Mouse (Mus musculus): ENCODE measurements at regions not wholly inside any gene's neighbourhood (a gene's known extent, or its start where the extent isn't known, plus 50 kb on each side); places are given as distances from the start of the nearest gene placed in this dataset.

DNA sequence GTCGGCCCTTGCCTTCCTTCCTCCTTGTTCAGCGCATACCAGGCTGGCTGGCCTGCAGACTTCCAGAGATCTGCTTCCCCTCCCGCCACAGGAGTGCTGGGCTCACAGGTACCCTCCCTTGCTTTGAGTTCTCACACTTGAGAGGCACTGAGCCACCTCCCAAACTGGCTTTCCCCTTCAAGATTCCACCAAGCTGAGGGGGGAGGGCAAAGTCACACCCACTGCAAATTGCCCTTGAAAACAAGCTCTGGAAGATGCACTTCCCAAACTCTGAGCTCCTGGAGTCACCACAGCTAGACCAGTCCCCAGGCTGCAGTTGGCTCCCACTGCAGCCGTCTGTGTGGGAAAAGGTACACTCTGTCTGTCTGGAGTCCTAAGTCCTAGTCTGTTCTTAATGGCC, 142.1 kb upstream of the Slc22a12 start:
- DNase-seq: no peak

- DNase-seq: no peak
Observed at GRCm38 (mm10) chr19:6679392-6680307, 136.8 kb upstream of the Slc22a12 start.

DNA sequence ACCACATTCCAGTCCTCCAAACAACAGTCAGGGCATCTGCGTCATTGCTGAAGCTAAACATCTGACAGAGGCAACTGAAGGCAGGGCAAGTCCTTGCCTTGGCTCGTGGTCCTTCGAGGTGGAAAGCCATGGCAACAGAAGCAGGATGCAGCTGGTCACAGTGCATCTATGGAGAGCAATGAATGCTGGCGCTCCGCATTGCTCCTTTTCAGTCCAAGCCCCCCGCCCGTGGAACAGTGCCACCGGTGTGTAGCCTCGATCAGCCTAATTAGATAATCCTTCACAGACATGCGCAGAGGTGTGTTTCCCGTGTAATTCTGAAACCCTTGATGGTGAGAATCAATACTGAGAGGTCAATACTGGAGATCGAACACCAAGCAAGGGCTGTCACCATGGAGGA, 134.7 kb upstream of the Slc22a12 start:
- no peak for DNase-seq

- DNase-seq: no peak
Observed at GRCm38 (mm10) chr19:6675586-6675985, 132.8 kb upstream of the Slc22a12 start.

DNA sequence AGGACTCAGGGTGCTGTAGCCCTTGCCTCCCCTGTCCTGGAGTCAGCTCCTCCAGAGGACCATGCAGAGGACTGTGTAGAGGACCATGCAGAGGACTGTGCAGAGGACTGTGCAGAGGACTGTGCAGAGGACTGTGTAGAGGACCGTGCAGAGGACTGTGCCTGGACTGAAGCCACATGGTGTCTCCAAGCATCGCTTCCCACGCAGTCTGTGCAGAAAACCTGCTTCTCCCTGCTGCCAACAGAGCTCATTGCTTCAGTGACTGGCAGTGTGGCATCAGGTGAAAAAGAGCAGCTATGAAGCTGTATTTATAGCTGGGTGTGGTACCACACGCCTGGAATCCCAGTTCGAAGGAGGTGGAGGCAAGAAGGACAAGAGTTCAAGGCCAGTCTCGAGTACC, 128.9 kb upstream of the Slc22a12 start:
- DNase-seq: no peak

- DNase-seq: no peak
Observed at GRCm38 (mm10) chr19:6669881-6670280, 127.0 kb upstream of the Slc22a12 start.

GRCm38 (mm10) chr19:6668545-6668944, 125.7 kb upstream of the Slc22a12 start:
- DNase-seq: peak in 1 of 2 experiments; percentile 18

DNA sequence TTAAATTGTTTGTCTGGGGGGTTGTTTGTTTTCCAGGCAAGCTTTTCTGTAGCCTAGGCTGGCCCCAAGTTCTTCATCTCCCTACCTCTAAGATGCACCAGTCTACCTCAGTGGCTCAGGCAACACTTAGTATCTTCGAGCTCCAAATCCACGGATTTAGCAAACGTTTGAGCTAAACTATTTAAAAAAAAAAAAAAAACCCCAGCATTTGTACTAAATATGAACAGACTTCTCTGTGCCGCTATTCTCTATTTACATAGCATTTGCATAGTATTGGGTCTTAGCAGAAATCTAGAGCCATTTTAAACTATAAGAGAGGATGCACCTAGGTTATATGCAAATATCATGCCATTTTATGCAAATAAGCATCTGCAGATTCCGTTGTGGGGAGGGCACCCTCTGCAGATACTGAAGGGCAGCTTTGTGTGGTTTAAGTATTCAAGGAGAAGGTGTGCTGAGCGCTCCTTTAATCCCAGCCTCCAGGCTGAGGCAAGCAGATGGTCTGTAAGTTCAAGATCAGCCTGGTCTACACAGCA, 123.4 kb upstream of the Slc22a12 start:
- no peak for DNase-seq

DNA sequence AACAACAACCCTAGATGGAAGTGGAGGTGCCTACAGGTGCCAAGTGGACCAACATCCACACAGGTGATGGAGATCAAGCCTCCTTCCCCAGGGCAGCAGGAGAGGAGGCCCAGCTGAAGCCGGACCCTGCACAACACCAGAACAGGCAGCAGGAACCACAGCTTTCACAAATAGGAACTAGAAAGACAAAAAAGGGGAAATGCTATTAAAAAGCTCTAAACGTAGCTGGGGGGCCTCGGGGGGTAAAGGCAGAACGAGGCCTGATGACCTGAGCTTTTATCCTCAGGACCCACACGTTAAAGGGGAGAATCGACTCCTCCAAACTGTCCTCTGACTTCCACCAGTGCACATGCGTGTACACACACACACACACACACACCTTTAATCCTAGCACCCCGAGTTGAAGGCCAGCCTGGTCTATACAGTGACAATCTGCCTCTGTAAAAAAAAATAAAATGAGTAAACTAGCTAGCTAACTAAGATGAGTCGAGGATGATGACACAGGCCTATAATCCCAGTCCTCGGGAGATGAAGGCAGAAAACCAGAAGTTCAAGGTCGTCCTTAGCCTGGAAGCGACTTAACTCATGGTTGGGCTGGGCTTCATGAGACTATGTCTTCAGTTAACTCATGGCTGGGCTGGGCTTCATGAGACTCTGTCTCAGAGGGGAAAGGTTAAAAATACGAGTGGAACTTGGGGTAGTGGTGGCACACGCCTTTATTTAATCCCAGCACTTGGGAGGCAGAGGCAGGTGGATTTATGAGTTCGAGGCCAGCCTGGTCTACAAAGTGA, 122.6 kb upstream of the Slc22a12 start:
- no peak for DNase-seq

DNA sequence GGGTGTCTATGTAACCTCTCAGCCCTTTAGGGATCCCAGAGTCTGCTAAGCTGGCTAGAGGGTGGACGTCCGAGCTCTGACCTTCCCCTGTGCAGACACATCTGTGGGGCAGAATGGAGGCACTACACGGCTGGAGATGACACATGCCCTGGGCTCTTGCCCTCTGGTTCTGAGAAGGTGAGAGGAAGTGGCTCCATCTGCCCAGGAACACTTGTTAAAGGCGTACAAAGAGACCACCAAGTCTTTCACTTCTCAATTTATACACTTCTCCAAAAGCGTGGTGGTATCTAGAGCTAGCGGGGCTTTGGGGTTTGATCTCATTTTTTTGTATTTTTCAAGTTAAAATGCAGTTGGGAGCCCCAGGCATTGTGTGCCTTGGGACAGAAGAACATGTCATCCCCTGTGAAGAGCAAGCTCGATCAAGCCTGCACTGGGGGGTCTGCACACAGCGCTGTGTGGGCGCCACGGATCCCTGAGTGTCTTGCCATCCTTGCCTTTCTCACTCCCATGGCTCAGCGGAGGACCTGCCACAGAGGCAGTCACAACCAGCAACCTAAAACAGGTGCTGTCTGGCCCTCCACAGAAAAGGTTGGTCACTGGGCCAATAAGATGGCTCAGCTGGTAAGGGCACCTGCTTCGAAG, 121.6 kb upstream of the Slc22a12 start:
- DNase-seq: no peak

GRCm38 (mm10) chr19:6663391-6663790, 120.6 kb upstream of the Slc22a12 start:
- peak; percentile 77 to 90 for DNase-seq

DNA sequence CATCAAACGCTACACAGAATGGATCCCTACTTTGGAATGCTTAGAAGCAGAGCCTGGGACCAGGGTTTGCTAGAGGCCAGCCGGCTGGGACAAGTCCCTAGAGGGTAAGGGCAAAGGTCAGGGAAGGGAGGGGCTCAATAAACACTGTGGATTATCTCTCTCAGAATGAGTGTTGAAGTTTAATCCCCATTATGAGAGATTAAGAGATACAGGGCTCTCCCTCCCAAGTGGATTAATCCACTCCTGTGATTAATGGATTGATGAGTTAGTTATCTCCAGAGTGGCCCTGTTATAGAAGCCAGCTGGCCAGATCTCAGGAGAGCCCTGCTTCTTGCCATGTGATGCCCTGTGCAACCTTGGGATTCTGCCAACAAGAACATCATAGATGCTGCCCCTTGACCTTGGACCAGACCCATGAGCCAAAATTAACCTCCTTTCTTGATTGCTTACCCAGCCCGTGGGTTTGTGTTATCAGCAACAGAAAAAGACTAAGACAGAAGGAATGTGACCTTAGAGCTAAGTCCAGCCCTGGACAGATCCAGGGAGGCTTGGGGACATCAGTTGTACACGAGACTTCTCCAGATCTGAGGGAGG, 119.6 kb upstream of the Slc22a12 start:
- no peak for DNase-seq

GRCm38 (mm10) chr19:6661508-6661871, 118.7 kb upstream of the Slc22a12 start:
- DNase-seq: no peak

DNA sequence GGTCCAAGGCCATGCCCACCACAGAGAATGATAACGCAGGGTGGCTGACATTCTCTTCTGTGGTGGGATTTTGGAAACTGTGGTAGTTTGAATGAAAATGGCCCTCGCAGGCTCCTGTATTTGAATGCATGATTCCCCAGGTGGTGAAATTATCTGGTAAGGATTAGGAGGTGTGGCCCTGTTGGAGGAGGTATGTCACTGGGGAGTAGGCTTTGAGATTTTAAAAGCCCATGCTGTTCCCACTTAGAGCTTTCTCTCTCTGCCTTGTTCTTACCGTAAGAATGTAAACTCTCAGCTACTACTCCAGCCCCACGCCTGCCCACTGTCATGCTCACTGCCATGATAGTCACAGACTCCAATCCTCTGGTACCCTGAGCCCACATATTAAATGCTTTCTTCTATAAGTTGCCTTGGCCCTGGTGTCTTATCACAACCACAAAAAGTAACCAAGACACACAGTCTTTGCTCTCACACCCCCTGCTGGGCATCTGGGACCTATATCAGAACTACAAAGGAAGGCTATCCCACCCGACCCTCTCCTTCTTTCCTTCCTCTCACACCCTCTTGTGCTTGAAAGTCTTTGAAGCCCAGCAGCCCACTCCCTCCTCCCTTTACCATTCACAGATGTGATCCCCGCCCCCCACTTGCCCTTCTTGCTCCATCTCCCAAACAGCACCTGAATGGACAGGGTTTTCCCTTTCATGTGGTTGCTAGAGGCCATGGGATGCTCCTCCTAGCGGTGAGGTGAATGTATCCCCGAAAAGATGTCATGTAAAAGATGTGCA, 118.1 kb upstream of the Slc22a12 start:
- no peak for DNase-seq

GRCm38 (mm10) chr19:6660157-6660556, 117.3 kb upstream of the Slc22a12 start:
- DNase-seq: no peak

GRCm38 (mm10) chr19:6654550-6654949, 111.7 kb upstream of the Slc22a12 start:
- DNase-seq: no peak

DNA sequence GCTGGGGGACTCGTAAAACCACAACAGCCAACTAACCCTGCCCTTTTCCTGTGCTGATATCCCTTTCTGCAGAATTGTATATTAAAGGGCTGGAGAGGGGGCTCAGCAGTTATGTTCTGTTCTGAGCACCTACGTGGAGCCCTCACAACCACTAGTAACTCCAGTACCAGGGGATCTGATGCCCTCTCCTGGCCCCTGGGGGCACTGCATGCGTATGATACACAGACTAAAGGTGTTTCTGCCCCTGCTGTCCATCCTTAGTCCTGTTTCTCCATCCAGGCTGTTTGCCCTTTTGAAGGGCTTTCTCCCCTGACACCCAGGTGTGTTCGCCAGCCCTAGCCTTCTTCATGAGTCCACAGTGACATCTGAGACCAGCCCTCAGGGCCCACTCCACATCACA, 109.9 kb upstream of the Slc22a12 start:
- DNase-seq: peak in 1 of 2 experiments; percentile 12

DNA sequence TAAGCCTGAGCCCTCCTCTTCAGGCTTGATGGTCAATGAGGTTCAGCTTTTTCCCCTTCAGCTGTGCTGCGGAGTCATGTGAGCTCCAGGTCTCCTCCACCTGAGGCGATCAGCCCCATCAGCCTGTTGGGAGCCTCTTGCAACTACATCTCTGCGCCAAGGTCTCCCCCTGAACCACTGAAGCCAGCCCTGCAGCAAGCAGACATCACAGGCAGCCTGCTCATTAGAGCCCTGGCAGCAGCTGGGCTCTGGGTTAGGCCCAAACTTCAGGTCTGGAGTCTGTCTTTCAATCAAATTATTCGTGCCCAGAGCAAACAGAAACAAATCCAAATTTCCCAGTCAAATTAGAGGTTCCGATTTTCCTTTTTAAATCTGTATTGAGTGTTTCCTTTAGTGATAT, 108.4 kb upstream of the Slc22a12 start:
- no peak for DNase-seq

DNA sequence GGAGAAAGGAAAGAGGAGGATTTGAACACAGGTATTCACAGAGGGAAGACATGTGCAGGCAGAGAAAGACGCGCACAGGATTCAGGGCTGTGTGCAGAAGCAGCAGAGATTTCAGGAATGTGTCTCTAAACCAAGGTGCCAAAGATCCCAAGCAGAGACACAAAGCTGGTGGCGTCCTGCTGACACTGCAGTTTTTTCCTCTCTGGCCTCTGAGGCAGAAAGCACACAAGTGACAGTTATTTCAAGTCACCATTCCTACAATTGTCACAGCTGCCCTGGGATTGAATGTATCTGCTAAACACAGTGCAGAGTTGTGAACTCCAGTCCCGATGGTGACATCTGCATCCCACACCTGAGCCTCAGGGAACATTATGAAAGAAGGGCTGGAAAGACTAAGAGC, 107.1 kb upstream of the Slc22a12 start:
- DNase-seq: no peak

- DNase-seq: no peak
Observed at GRCm38 (mm10) chr19:6647686-6648085, 104.9 kb upstream of the Slc22a12 start.

- no peak for DNase-seq
Observed at GRCm38 (mm10) chr19:6647216-6647615, 104.4 kb upstream of the Slc22a12 start.

All from heart, adult 18-20 months (tissue).